Mouse (Mus musculus) midbrain, embryonic 12.5 days (tissue): ENCODE measurements around the gene Per1. TPM values are rescaled to one million over a fixed set of nuclear protein-coding genes. Genes with fewer than 3 reads are reported as not detected.

Experiments used
- ATAC-seq: fragments of 200-750 bp; cut with Nextera tagmentation; 2 replicates; pipeline ENCODE4 v1.8.0; 2017; ENCODE audit warnings: low read depth, moderate TSS enrichment, moderate library complexity; ENCODE audit not compliant: low FRiP score
- H3K27ac ChIP-seq: fragments of 300-500 bp; sonication (generic); replicated peaks from 2 replicates; pipeline ENCODE4 v1.5.1; 2016; ENCODE audit warnings: mild to moderate bottlenecking
- H3K27me3 ChIP-seq: fragments of 300-500 bp; sonication (generic); 2 replicates; pipeline ENCODE4 v1.6.1; 2016; ENCODE audit warnings: mild to moderate bottlenecking
- H3K36me3 ChIP-seq: fragments of 300-500 bp; sonication (generic); 2 replicates; pipeline ENCODE4 v1.6.1; 2016
- H3K4me1 ChIP-seq: fragments of 300-500 bp; sonication (generic); 2 replicates; pipeline ENCODE4 v1.6.1; 2016
- H3K4me2 ChIP-seq: fragments of 300-500 bp; sonication (generic); replicated peaks from 2 replicates; pipeline ENCODE4 v1.6.1; 2016; ENCODE audit warnings: mild to moderate bottlenecking, moderate library complexity
- H3K4me3 ChIP-seq: fragments of 300-500 bp; sonication (generic); 2 replicates; pipeline ENCODE4 v1.5.1; 2016; ENCODE audit warnings: mild to moderate bottlenecking
- H3K9ac ChIP-seq: fragments of 300-500 bp; sonication (generic); replicated peaks from 2 replicates; pipeline ENCODE4 v1.6.1; 2016; ENCODE audit warnings: mild to moderate bottlenecking, moderate library complexity
- H3K9me3 ChIP-seq: fragments of 300-500 bp; sonication (generic); 2 replicates; pipeline ENCODE4 v1.6.1; 2016; ENCODE audit warnings: mild to moderate bottlenecking
- WGBS: fragments of 180-500 bp; shearing (Covaris S2); methylation state at CpG from one replicate; pipeline ENCODE4 v1.1.7; 2016; 5-methylcytosine and 5-hydroxymethylcytosine counted together
- polyA plus RNA-seq: library from polyadenylated mRNA; unstranded; fragments of >200 nt; fragmentation: Nextera tagmentation; extraction: Ambion mirVana; gene quantifications from 2 replicates; pipeline ENCODE4 v1.2.1, GENCODE M21; 2016

Gene Per1
- polyA plus RNA-seq, 1 experiment from 2014 or later = 9.8 TPM

DNA sequence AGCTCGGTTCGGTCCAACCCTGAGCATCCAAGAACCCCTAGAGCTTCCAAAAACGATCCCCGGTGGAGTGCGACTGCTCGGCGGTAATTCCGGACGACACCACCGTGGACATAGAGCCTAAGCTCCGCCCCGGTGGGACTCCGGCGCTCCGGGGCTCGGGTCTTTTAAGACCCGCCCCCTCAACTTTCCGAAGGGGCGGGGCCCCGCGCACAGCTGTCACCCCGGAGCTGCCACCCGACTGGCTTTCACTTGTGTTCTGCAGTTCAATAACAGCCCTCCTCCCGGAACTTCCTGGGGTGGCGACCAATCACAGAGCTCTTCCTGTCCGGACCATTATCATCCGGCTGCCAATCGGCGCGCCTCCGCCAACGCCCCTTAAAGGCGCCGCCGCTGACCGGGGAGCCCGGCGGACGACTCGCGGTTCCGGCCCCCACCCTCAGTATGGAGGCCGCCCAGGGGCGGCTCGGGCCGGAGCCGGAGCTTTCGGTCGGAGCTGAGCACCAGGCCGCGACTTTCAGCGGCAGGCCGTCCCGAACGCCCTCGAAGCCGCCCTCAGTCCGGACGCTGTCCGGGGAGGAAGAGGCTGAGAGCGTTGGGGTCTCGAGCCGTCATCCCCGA is 35.6 kb upstream of the Per1 start, which contains the start of gene Borcs6:
Gene Borcs6 (plus strand): TSS at position 361 of the 618 bp plus-strand sequence.
- Histone ChIP-seq H3K9ac (peak within 1 kb of the TSS; percentile 87), H3K36me3 (no peaks in the 10 kb centered on the region), H3K27me3 (peaks cover 7% of the 10 kb centered on the region; the same call in 1 of the 2 replicates), H3K4me3 (peak within 1 kb of the TSS; percentile 85), H3K4me2 (peak within 1 kb of the TSS; percentile 93), H3K27ac (peak within 1 kb of the TSS; percentile 92), H3K4me1 (peaks cover 27% of the 10 kb centered on the region), H3K9me3 (no peaks in the 10 kb centered on the region)
- peak; percentile 93 for ATAC-seq
- WGBS = under 1% methylated on average over 63 of the region's 64 CpGs

DNA sequence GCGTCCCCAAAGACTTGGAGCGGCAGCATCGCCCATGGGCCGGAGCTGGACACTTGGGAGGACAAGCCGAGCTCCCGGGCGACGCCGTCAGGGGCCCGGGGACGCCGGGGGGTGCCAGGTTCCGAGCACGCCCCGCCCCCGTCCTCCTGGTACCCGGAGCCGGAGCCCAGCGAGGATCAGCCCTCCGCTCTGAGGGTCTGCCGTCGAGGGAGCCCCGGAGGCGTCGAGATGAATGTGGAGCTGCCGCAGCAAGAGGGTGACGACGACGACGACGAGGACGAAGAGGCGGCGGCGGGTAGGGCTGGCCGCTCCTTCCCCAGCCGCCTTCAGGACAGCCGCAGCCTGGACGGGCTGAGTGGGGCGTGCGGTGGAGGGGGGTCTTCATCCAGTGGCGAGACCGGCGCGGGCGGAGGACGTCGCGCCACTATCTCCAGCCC is 35.0 kb upstream of the Per1 start:
- WGBS = under 1% methylated on average over 39 of the region's 49 CpGs
- peak; percentile 3; the same call in 1 of the 2 replicates for ATAC-seq
- Histone ChIP-seq H3K36me3 (no peaks in the 10 kb centered on the region), H3K9me3 (no peaks in the 10 kb centered on the region), H3K9ac (peak overlapping the region; percentile 87), H3K27me3 (peaks cover 7% of the 10 kb centered on the region; the same call in 1 of the 2 replicates), H3K27ac (peak overlapping the region; percentile 92), H3K4me3 (peak overlapping the region; percentile 85), H3K4me2 (peak overlapping the region; percentile 93), H3K4me1 (peaks cover 29% of the 10 kb centered on the region)

DNA sequence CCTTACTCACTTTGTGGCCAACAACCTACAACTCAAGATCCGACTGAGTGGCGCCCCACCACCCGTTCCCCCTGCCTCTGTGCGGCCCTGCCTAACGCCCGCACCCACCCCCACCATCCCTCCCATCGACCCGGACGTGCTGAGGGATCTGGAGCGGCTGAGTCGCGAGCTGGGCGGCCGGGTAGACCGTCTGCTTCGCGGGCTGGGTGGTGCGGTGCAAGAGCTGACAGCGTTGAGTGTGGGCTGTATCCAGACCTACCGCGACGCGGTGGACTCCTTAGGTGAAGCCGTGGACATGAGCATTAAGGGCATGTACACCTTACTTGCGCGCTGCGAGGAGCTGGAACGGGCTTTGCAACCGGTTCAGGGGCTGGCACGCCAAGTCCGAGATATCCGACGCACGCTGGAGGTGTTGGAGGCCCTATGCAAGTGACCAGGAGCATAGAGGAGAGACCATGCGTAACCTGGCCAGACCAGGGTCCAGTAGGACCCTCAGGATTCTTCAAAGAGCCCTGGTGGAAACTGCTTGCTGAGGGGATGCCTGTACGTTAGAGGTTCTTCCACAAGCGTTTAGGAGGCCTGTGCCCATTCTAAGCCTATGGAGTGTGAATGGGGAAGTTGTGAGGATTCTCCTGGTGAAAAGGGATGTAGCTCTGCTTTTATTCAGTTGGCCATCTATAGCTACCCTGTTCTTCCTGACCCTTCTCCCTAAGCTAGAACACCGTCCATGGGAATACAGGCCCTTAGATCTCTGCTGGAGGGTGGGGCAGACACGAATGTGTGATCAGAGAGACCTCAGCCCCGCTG is 34.4 kb upstream of the Per1 start:
- Histone ChIP-seq H3K27ac (peak overlapping the region; percentile 92), H3K36me3 (no peaks in the 10 kb centered on the region), H3K27me3 (peaks cover 8% of the 10 kb centered on the region; the same call in 1 of the 2 replicates), H3K4me1 (peaks cover 29% of the 10 kb centered on the region), H3K9me3 (no peaks in the 10 kb centered on the region), H3K4me2 (peak overlapping the region; percentile 93), H3K9ac (peak overlapping the region; percentile 87), H3K4me3 (peak overlapping the region; percentile 85)
- WGBS = 1% methylated on average over 40 of the region's 40 CpGs
- no peak for ATAC-seq

DNA sequence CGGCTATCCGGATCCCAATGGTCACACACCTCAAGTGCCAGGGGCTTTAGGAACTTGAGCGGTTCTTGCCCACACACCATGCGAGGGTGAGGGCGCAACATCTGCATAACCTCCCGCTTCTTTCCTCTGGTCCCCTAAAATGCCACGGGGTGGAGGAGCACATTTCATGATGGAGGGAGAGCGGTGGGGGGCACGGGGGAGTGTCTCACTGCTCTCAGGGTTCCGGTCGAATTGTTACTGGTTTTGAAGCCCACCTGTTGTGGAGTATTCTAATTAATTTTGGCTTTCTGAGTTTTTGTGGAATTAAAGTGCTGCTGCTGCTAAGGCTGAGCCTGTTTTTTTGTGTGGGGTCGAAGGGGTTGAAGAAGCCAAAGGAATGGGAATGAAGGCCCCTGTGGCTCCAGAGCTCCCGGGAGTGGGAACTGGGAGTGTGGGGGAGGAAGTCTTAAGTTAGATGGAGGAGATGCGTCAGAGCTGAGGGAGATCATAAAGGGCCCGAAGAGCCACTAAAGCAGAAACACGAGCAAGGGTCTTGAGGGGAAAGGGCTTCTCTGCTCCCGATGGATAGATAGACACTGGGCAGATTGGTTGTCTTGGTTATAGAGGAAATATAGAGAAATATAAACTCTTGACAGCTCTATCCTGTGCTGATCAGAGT is 33.6 kb upstream of the Per1 start:
- Histone ChIP-seq H3K4me3 (peak overlapping the region; percentile 85), H3K27ac (no peak overlapping the region), H3K9me3 (no peaks in the 10 kb centered on the region), H3K36me3 (no peaks in the 10 kb centered on the region), H3K9ac (peak overlapping the region; percentile 87), H3K27me3 (peaks cover 14% of the 10 kb centered on the region), H3K4me2 (peak overlapping the region; percentile 93), H3K4me1 (peaks cover 36% of the 10 kb centered on the region)
- WGBS = 8% methylated on average over 17 of the region's 17 CpGs
- ATAC-seq = no peak

DNA sequence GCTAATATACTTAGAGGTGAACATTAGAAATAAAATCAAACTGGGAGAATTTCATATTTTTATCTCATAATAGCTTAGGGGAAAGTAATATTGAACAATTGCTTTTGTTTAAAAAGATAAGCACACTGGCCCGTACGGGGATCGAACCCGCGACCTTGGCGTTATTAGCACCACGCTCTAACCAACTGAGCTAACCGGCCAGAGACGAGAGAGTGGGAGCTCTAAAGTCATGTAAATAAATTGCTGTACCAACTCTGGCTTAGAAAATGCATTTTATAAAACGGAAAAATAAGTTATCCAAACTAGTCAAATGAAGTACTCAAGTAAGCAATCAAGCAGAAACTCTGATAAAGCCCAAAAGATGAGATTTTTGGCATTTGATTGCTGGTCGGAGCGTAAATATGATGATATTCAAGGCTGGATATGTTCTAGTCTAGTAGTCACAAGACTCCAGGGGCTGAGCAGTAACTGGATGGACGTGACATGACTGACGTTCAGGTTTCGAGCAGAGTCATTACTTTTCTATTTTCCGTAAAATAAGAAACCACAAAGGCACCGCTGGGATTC is 32.7 kb upstream of the Per1 start:
- ATAC-seq = no peak
- Histone ChIP-seq H3K27ac (no peak overlapping the region), H3K4me2 (peak overlapping the region; percentile 93), H3K36me3 (no peaks in the 10 kb centered on the region), H3K27me3 (peaks cover 15% of the 10 kb centered on the region), H3K9ac (no peak overlapping the region), H3K9me3 (no peaks in the 10 kb centered on the region), H3K4me3 (peak overlapping the region; percentile 85), H3K4me1 (peaks cover 40% of the 10 kb centered on the region)
- WGBS = under 1% methylated on average over 17 of the region's 17 CpGs

DNA sequence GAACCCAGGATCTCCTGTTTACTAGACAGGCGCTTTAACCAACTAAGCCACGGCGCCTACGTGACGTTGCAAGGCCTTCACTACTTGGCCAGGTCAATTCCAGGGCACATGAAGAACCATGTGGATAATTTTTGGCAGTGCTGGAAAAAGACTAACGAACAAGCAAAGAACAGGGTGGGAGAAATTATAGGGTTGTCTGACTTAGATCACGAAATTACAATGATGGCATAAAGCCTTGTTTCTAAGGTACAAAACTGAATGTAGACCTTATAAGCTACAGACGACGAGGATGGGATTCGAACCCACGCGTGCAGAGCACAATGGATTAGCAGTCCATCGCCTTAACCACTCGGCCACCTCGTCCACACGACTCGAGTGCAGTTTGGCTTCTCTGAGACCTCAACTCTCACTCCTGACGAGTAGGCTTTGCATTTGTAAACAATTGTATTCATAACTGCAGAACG is 32.2 kb upstream of the Per1 start:
- Histone ChIP-seq H3K9me3 (no peaks in the 10 kb centered on the region), H3K27me3 (peaks cover 15% of the 10 kb centered on the region), H3K4me1 (peaks cover 40% of the 10 kb centered on the region), H3K4me3 (peak overlapping the region; percentile 70), H3K27ac (peak overlapping the region; percentile 66; the same call in 1 of the 2 replicates), H3K9ac (no peak overlapping the region), H3K4me2 (peak overlapping the region; percentile 66), H3K36me3 (no peaks in the 10 kb centered on the region)
- 0% methylated on average over 19 of the region's 19 CpGs for WGBS
- ATAC-seq = no peak

DNA sequence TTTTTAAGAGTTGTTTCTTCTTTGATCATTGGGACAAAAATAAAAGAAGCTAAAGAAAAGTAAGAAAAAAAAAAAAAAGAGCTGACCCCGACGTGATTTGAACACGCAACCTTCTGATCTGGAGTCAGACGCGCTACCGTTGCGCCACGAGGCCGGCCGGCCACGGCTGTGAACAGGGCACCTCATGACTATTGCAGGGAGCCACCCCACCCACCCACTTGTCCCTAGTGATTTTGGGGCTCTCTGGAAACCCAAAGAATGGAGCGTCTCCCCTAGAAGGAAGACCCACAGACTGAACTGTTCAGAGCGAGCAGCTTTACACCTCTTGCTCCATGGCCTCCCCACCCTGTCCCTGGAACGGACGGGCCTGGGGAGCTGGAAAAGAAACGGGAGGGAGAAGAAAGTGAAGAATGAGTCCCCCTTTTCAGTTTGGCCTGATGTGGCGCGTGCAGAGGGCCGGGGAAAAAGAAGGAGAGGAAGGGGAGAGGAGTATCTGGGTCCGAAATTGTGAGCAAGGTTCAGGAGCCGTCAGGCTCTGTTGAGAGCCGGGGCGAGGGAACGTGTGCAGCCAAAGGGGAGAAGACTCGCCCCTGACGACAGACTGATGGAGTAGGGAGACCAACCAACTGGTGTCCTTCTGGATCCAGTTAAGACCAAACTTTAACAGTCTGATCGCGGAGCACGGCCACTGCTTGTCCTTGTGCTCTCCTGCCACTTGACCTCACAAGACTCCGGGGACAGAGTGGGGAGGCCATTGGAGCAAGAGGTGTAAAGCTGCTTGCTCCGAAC is 31.4 kb upstream of the Per1 start:
- H3K4me1 ChIP-seq = peaks cover 36% of the 10 kb centered on the region
- H3K36me3 ChIP-seq = no peaks in the 10 kb centered on the region
- WGBS = under 1% methylated on average over 31 of the region's 31 CpGs
- peak; percentile 27; the same call in 1 of the 2 replicates for ATAC-seq
- H3K9ac ChIP-seq = peak overlapping the region; percentile 67
- H3K4me2 ChIP-seq = peak overlapping the region; percentile 66
- H3K9me3 ChIP-seq = no peaks in the 10 kb centered on the region
- peaks cover 15% of the 10 kb centered on the region for H3K27me3 ChIP-seq
- peak overlapping the region; percentile 70 for H3K4me3 ChIP-seq
- H3K27ac ChIP-seq = peak overlapping the region; percentile 71

DNA sequence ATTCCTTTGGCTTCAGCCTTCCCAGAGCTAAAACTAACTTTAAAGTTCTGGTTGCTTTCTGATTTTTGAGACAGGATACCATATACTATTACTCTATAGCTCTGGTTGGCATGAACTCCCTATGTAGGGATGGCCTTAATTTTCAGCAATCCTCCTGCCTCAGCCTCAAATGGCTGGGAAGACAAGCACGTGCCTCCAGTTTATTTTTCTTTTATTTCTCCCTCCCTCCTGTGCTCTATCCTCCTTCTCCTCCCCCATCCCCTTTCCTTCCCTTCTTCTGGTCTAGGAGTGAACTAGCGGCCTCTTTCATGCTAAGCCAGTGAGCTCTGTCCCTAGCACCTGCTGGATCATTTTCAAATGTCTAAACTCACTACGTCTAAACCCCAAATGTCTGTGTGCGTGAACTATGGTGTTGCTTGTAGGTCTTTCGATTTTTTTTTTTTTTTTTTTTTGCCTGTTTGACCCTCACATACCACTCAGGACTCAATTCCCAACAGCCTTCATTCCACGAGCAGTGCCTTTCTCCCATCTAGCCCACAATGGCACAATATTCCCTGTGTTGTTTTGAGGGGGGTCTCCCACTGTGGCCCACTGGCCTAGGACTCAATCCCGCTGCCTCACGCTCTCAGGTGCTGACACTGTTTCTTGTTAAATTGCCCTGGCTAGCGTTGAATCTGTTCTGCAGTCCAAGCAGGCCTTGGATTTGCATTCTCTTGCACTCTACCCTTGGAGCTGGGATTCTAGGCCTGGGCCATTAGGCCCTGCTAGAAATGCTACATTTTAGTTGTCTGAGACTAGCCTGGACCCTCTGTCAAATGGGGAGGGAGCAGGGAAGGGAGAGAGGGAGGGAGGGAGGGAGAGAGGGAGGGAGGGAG is 30.5 kb upstream of the Per1 start:
- Histone ChIP-seq H3K9ac (peak overlapping the region; percentile 67), H3K9me3 (no peaks in the 10 kb centered on the region), H3K27me3 (peaks cover 15% of the 10 kb centered on the region), H3K27ac (peak overlapping the region; percentile 71; the same call in 1 of the 2 replicates), H3K36me3 (no peaks in the 10 kb centered on the region), H3K4me2 (peak overlapping the region; percentile 66), H3K4me1 (peaks cover 34% of the 10 kb centered on the region), H3K4me3 (peak overlapping the region; percentile 70)
- no peak for ATAC-seq
- 49% methylated on average over 9 of the region's 9 CpGs for WGBS

DNA sequence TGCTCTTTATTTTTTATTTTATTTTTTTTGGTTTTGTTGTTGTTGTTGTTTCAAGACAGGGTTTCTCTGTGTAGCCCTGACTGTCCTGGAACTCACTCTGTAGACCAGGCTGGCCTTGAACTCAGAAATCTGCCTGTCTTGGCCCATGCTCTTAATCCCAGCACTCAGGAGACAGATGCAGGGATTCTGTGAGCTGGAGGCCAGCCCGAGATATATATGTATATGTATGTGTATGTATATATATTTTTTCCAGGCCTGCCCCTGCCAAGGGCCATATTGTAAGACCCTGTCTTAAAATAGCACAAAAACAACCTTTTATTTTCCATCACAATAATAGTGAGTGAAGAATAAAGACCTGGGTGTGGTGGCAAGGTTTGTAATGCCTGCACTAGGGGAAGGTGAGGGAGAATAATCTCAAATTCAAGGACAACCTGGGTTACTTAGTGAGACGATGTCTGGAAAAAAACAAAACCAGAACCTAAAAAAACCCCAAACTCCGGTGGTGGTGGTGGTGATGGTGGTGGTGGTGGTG is 29.6 kb upstream of the Per1 start:
- Histone ChIP-seq H3K4me3 (peak overlapping the region; percentile 44; the same call in 1 of the 2 replicates), H3K4me1 (peaks cover 35% of the 10 kb centered on the region), H3K27me3 (peaks cover 15% of the 10 kb centered on the region), H3K36me3 (no peaks in the 10 kb centered on the region), H3K9me3 (no peaks in the 10 kb centered on the region), H3K27ac (no peak overlapping the region), H3K9ac (no peak overlapping the region), H3K4me2 (peak overlapping the region; percentile 90; the same call in 1 of the 2 replicates)
- WGBS = 59% methylated on average over 3 of the region's 3 CpGs
- no peak for ATAC-seq
